Mouse (Mus musculus) frontal cortex, postnatal 10 days (tissue): Measurements from ENCODE around the gene Zfp512.
"Not testable (repeated sequence)": the region's sequence is repeated elsewhere in the genome, so short reads cannot be mapped to it uniquely, and the experiment has no call there.

Source experiments
- DNase-seq, 2 experiments: peaks; one replicate each; pipeline ENCODE4 v3.0.0; 2022; ENCODE audit warnings: low spot score in 2 of 2, mixed read lengths in 1 of 2

Zfp512 gene

DNA sequence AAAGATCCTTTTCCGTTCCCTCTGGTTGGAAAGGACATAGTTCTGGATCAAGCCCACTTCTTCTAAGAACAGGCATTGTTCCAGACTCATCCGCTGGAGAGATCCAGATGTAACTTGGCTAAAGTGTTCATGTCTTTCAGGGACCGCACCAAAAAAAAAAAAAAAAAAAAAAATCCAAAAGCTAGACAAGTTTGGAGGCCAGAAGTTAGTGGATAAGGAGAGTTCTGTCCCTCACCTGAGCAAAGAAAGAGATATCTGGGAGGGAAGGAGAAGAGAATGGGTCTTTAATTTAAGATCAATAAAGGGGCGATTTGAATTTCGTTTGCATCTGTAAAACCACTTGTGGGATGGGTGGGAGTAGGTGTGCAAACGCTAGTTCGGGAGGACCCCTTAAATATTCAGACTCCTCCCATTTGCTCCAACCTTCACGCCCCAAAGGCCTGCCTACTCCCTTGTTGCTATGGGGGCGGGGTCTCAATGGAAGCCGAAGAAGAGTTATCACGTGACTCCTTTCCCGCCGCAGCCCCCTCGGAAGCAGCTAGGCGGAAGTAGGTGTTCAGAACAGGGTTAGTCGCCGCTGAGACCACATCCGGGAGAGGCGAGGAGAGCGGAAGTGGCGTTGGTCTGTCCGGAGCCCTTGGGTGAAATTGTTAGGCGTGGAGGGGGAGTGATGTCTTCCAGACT, at the start of gene Zfp512:
Gene Zfp512 (plus strand): TSS at position 554 of the 684 bp plus-strand sequence.
- peak; percentile 93 to 95 for DNase-seq

DNA sequence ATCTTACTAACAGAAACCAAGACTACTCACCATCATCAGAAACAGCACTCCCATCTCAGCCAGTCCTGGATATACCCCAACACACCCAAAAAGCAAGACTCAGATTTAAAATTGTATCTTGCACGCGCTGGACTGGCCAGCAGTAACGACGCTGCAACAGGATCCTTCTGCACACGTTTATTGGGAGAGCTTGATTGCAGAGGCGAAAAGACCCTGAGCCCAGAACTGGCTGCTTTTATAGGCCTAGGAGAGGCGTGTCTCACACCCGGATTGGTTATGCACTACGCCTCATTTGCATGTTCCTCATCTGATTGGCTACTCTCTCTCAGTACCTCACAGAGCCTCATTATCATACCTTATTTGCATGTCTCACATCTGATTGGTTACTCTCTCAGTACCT, 17.5 kb upstream of the Zfp512 start:
- not testable (repeated sequence) for DNase-seq

DNA sequence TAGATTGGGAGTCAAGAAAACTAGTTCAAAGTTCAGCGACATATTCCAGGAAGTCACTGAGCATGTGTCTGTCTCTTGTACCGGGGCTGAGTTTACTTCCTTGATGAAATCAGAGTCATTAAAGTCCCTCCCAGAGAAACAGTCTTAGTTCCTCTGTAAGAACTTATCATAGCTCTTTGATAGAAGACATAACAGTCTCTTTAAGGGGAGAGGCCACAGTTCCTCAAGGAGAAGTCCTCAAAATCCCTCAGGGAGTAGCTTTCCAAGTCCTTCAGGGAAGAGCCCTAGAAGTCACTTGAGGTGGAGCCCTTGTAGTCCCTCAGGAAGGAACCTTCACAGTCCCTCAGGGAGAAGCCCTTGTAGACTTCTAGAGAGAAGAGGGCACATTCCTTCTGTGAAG, 895 bp upstream of the Zfp512 start:
- DNase-seq = no peak

DNA sequence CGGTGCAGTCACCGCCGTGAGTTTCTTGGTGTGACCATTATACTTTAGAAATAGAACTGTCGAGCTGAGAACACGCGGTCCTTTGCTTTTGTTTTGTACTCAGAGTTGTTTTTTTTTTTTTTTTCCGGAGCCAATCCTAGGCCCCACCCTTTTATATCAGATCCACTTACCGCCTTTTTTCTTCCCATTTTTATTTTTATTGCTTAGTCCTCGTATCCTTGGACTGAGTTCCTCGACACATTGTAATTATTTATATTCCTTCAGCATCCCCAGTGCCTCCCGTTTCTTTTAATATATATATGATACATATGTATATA, 289 bp downstream of the Zfp512 start:
- DNase-seq = no peak

DNA sequence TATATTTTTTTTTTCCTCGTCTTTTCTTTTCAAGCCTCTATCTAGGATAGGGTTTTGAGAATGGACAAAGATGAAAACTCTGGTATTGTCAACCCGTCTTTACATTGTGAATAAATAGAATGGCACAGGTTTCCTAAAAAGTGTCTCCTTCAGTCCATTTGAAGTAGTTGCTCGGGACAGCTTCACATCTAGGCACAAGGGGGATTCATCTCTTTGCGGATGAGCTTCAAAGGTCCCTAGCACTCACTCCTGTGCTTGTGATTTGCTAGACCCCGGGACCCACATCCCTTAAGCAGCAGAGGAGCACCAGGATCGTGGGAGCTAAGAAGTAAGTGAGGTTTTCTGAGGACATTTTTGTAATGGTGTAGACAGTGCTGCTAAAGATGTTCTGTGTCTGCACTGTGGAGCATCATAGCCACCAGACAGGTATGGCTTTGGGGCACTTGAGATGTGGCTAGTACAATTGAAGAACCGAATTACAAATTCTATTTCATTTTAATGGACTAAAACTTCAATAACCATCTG, 717 bp downstream of the Zfp512 start:
- no peak for DNase-seq

DNA sequence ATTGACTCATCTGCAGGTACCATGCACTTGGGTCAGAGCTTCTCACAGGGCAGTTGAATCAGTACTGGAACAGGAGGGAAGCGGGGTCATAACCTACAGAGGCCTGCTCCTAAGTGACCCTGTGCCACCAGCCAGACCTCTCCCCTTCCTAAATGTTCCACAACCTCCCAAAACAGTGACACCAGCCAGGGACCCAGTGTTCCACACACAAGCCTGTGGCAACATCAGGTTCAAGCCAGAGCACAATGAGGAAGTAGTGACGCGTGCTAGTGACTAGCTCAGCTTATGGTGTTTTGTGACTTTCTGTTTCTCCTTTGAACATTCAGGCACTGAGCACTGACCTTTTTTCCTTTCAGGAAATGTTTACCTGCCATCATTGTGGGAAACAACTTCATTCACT, 15.6 kb downstream of the Zfp512 start:
- DNase-seq = no peak

DNA sequence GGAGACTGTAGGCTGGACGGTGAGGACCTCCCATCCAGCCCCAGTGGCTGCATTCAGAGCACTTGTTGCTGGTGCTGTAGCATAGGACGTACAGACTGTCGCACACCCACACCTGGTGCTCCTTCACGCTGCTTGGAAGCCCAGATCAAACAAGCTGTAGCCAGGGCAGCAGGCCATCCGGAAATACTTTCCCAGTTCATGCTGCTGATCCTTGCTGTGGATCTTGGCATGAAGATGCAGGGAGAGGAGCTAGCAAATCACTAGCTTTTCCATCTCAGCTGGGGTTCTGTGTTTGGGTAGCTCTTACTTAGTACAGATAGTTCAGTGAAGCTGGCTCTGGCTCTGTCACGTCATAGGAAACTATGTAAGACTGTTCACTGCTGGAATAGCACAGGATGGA, 17.5 kb downstream of the Zfp512 start:
- DNase-seq = no peak

DNA sequence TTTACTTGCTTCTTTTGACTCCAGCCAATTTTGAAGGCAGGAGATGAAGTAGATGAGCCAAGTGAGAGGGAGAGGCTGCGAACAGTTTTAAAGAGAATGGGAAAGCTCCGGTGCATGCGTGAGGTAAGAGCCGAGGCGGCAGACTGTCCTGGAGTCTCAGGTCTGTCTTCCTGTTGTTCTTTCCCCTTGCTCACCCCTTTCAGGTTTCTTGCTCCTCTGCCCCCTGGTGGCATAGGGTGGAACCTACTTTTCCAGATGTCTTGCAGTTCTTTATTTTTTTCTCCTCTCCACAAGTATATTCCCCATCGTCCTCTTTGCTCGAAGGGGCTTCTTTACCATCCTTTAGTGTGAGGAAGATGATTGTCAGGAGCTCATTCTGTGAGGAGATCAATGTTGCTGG, 18.1 kb downstream of the Zfp512 start:
- DNase-seq = peak in 1 of 2 experiments; percentile 45

DNA sequence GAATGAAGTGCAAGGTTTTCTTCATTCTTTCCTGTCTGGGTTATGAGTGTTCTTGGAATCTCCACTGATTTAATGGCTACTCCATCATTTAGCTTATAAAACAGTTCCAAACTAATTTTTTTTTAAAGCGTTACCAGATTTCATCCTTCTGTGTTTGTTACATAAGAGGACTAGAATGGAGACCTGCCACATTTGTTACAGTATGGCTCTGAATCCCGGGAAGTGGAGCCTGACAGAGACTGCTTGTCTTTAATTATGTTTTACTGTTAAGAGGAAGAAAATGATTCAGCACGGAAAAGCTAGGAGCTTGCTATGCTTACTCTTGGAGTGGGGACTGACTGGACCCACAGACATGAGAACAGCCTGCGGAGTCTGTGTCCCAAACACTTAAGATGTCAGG, 28.3 kb downstream of the Zfp512 start:
- no peak for DNase-seq

DNA sequence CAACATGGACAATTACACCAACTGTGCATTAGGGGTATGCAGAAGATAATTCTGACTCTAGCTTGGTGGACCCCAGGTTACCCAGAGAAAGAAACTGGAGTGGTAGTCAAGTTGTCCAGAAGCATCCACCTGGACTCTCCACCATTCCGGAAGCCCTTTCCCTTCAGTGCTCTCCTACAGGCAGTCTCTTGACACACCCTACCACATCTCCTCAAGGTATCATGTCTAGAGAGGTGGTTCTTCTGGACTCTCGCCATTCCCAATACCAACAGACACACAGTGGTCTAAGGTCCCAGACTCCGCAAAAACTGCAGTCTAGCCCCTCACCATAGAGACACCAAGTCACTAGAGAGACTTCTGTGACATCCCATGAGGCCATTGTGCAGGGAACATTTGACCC, 33.2 kb downstream of the Zfp512 start, which contains the start of gene 4930548H24Rik:
Gene 4930548H24Rik (plus strand): TSS at position 301 of the 400 bp plus-strand sequence.
- DNase-seq = no peak

DNA sequence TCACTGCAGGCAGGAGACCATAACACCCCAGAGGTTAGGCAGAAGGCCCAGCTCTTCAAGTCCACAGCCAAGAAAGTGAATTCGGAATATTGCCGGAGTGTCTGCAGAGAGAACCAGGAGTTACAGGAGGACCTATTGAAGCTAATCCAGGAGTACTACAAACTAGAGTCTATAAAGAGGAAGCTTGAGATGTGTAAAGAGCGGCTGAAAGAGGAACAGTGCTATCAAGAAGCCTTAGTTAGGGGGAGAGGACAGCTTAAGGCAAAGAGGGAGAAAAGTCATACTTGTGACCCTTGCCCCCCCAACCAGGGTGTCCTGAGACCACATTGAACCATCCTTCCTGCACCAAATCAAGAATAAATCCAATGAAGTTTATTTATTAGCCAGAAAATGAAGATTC, 35.7 kb downstream of the Zfp512 start:
- DNase-seq = no peak

DNA sequence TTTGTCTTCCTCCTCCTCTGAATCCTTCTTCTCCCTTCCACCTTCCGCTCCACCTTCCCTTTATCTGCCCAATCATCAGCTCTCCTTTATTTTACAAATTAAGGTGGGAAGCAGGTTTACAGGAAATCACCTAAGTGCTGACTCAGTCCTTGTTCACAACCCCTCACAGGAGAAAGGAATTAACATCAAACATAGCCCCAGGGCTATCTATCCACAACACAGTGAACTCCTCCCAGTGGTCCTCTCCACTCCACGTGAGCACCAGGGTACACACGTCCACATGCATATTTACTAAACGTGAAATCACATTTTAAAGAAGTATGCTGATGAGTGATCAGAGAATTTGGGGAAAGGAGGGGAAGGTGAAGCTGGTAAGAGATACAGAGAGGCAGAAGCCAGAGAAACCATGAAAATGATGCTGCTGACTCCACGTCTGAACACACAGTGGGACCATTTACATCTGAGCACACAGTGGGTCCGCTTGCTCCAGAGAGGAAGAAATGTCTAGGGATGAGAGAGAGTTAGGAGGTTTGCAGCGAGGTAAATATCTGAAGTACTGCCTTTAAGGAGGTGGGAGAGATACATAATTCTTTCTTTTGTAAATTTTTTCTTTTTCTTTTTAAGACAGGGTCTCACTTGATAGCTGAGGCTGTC, 37.0 kb downstream of the Zfp512 start:
- no peak for DNase-seq

DNA sequence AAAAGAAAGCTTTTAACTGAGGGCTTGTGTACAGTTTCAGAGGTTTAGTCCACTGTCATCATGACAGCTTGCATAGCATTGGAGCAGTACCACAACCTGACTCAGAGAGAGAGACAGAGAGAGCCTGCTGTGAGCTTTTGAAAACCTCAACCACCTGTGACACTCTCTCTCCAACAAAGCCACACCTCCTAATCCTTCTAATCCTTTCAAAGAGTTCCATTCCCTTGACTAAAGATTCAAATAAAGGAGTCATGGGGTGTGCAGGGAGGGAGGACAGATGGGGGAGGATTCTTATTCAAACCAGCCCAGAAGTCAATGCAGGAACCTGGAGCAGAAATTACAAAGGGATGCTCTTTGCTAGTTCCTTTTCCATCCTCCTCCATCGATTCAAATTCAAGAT, 39.8 kb downstream of the Zfp512 start:
- no peak for DNase-seq

DNA sequence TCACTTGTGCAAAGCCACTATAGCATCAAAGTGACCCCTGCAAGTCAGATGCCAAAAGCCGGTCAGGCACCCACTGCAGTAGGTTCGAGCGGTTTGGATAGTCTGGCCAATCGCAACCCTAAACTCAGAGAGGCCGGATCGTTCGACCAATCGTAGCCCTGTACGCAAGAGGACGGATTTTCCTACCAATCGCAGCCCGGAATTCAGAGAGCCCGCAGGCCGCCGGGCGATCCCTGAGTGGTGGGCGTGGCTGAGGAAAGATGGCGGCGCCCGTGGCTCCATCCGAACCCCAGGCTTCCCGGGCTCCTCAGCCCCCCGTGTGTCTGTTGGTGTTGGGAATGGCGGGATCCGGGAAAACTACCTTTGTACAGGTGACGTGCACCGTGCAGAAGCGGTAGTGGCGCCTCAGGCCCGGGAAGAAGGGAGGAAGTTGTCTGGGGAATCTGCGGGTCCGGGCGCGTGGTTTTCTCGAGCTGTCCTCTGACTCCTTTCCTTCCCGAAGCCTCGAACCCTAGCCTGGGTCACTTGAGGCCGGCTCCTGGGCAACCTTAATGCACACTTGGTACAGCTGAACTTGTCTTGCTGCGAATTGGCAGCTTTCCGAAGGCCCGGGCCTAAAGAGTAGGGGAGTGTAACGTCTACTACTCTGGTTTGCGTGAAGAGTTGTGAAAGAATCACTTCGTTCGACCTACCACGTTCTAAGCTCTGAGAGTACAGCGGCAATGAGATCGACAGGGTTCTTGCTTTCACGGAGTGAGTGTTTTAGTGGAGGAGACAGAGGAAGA, 42.5 kb downstream of the Zfp512 start, which contains the start of gene Gpn1:
Gene Gpn1 (plus strand): TSS at position 229 of the 785 bp plus-strand sequence.
- peak; percentile 85 to 90 for DNase-seq

DNA sequence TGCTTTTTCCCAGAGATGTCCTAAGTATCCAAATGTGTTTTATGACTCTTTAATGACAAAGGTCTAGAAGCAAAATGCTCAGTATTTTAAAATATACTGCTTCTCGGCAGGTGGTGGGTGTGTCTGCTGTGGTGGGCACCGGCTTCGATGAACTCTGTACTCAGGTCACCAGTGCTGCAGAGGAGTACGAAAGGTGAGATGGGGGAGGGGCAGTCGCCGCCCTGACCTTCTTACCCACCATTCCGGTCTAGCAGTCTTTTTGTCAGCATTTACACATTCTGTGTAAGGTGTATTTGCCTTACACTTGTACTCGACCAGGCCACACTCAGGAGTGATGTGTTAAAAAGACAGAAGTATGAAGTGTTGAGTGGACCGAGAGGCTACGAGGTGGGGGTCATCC, 52.6 kb downstream of the Zfp512 start:
- DNase-seq = no peak

DNA sequence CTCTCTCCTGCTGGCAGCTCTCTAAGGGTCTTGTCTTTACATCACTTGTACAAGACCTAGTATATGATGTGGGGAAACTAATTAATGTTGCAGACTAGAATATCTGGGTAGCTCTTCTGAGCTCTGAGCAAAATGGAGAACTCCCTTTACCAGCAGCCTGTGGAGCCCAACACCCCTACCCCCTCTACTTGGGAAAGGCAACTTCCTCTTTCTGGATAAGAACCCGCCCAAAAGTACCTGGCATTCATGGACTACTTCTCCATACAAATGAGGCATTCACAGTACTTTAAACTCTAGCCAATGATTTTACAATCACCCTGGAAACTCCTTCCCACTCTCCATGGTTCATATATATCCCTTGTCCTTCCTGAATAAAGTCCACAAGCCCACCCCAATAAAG, 60.2 kb downstream of the Zfp512 start:
- no peak for DNase-seq

DNA sequence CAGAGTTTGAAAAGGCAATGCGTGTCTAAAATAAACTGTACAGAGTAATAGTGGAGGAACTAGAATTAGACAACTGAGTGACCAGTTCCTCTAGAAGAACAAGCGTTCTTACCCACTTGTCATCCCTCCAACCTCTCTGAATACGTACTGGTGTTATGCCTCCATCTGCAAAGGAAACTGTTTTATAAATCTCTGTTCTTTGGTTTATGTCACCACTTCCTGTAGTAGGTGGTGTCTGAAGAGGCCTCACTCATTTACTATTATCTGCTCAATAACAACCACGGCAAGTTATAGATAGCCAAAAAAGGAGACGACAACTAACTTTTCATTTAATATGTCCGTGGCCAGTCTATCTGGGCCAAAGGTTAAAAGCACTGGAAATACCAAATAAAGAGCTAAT, 68.3 kb downstream of the Zfp512 start:
- DNase-seq = no peak

DNA sequence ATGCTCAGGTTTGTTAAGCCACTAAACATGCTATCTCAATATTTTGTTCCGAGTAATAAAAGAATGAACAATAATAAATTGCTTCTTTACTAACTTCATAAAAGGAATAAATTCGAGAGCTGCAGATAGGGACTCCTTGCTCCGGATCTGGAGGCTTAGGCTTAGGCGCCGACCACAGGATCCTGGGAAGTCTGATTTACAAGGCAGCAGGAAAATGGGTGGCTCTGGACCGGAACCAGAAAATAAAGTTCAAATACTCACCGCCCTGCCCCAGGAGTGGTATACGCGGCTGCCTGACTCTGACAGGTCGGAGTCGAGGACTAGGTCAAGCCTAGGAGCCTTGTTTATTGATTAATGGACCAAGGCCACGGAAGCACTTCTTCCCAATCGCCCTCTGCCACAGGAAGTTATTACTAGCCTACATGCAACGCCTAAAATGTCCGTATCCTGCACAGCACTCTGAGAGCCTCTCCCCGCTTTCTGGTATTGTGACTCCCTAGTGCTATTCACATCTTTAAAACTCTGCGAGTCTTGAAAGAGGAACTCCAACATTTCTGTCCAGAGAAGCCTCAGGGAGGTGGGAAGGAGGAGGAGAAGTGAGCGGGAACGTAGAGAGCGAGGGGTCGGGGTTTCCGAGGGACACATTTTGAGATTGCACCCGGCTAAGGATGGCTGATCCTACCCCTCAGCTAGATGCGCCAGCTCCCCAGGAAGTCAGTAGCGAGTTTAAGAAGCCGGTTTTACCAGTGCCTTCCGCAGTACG, 74.3 kb downstream of the Zfp512 start, which contains the start of gene Slc4a1ap:
Gene Slc4a1ap (plus strand): TSS at position 642 of the 763 bp plus-strand sequence.
- peak; percentile 57 to 70 for DNase-seq

DNA sequence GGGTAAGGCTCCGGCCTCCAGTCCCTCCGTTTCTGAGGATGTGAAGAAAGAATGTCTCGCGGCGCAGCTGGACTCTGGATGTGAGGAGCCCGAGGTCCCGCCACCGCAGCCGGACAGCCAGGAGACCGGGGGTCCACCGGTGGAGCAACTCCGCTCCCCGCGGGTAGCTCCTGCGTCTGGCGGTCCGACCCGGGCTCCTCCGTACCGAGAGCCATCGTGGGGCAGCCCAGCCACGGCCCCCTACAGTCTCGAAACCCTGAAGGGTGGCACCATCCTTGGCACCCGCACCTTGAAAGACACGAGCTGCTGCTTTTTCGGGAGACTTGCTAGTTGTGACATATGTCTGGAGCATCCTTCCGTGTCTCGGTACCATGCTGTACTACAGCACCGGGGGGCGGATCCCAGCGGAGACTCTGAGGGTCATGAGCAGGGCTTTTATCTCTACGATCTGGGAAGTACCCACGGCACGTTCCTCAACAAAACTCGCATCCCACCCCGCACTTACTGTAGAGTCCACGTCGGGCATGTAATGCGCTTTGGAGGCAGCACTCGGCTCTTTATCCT, 75.0 kb downstream of the Zfp512 start:
- DNase-seq = peak in 1 of 2 experiments; percentile 11

DNA sequence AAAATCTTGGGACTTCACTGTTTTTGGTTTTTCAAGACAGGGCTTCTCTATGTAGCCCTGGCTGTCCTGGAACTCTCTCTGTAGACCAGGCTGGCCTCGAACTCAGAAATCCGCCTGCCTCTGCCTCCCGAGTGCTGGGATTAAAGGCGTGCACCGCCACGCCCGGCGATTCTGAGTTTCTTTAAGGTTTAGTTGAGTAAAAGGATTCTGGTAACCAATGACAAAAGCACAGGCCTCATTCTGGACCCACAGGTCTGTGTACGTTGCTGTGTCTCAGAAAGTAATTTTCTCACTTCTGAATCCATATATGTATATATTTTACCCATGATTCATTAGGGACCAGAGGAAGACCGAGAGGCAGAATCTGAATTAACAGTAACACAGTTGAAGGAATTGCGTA, 75.5 kb downstream of the Zfp512 start, which contains the start of gene Supt7l:
Gene Supt7l (minus strand): TSS at position 101 of the 400 bp plus-strand sequence.
- DNase-seq = not testable (repeated sequence)

DNA sequence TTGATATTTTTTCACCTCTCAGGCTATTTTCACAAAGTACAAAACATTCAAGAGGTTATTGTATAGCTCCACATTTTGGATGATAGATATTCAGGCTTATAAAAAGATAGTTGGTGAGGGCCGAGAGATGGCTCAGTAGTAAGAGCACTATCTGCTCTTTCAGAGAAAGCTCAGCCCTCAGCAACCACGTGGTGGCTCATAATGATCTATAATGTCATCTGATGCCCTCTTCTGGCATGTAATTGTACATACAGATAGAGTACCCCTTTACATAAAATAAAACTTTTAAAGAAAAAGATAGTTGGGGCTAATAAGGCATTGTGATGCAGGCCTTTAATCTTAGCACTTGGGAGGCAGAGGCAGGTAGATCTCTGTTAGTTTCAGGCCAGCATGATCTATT, 76.3 kb downstream of the Zfp512 start:
- no peak for DNase-seq
